Mouse (Mus musculus) intestine, embryonic 15.5 days (tissue): ENCODE results near the gene Nedd9. TPM values are rescaled to one million over a fixed set of nuclear protein-coding genes. Genes with fewer than 3 reads are reported as not detected.

ENCODE experiments used
- polyA plus RNA-seq: library from polyadenylated mRNA; unstranded; fragments of >200 nt; fragmentation: Nextera tagmentation; extraction: Ambion mirVana; gene quantifications from 2 replicates; pipeline ENCODE4 v1.2.1, GENCODE M21; 2015

Nedd9 gene
- polyA plus RNA-seq, 1 experiment from 2014 or later = 38.4 TPM

Other genes with a start within 250 kb of the Nedd9 start
- gene Smim13, start 237.5 kb downstream of the Nedd9 start, polyA plus RNA-seq = 11.0 and 11.8 TPM in 2 replicates
- gene Gm17364, start 213.4 kb downstream of the Nedd9 start, polyA plus RNA-seq = not detected in 2 replicates
- 11.0 and 11.2 TPM in 2 replicates for gene Tmem170b, start 118.5 kb upstream of the Nedd9 start, polyA plus RNA-seq